Mouse (Mus musculus) 3134 (cell line): ENCODE measurements around the gene Gtf2ird2.

Experiments
- DNase-seq: peaks from one replicate; pipeline ENCODE4 v3.0.0-alpha.2; 2011; ENCODE audit warnings: low spot score; ENCODE audit not compliant: insufficient read length; ENCODE audit errors: extremely low read depth

Gtf2ird2 gene

GRCm38 (mm10) chr5:134183880-134184808 is at the start of gene Gtf2ird2:
Gene Gtf2ird2 (plus strand): TSS chr5:134184019.
- DNase-seq, result peak; percentile 99

GRCm38 (mm10) chr5:134136022-134136421 is 47.8 kb upstream of the Gtf2ird2 start:
- no peak for DNase-seq

DNA sequence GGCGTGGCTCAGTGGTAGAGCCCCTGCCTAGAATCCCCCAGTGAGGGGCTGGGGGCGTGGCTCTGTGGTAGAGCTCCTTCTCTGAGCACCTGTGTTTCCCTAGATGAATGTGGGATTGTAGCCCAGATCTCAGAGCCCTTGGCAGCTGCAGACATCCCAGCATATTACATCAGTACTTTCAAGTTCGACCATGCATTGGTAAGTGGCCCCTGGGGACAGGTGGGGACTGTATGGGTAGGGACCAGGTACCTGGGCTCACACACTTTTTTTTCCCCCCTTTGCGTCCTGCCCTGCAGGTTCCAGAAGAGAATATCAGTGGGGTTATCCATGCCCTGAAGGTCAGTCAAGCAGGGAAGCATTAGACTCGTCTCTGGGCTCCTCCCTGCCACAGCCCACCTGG is 45.9 kb upstream of the Gtf2ird2 start:
- no peak for DNase-seq

DNA sequence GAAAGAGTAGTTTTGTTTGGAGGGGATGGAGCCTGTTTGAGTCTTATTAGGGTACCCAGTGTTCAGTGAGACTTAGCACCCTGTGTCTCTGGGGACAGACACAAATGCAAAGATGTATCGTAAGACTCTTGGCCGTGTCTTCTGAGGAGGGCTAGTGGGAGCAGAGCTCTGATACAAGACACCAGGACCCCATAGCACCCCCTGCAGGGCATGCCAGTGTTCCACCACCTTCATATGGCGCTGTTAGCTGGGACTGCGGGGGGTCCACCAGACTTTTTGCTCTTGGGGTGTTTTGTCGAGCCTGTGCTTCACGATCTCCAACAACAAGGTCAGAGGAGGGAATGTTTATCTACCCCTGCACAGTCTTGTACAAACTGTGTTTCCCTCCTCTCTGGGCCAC is 44.4 kb upstream of the Gtf2ird2 start:
- no peak for DNase-seq

GRCm38 (mm10) chr5:134141236-134141635 is 42.6 kb upstream of the Gtf2ird2 start:
- DNase-seq, result no peak

- DNase-seq, result no peak
These were observed 41.4 kb upstream of the Gtf2ird2 start for GRCm38 (mm10) chr5:134142381-134142780.

GRCm38 (mm10) chr5:134144986-134145385 is 38.8 kb upstream of the Gtf2ird2 start:
- no peak for DNase-seq

DNA sequence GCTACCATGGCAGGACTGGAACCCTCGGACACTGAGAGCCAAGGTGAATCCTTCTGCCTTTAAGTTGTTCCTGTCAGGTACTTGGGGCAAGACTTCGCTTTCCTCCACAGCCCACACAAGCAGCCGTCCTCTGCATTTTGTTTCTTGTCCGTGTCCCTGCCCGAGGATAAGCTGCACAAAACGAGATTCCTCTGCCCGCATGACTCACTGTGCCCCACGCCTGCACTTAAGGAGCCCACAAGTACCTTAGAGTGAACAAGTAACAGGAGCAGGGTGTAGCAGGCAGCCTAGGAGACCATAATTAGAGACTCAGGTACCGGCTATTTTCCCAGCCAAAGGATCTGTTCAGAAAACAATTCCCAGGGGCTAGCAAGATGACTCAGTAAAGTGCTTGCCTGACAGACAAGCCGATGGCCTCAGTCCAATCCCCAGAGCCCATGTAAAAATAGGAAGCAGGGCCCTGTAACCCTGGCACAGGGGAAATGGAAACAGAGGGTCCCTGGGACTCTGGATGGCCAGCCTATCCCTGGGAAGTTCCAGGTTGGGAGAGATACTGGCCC is 36.5 kb upstream of the Gtf2ird2 start:
- no peak for DNase-seq

DNA sequence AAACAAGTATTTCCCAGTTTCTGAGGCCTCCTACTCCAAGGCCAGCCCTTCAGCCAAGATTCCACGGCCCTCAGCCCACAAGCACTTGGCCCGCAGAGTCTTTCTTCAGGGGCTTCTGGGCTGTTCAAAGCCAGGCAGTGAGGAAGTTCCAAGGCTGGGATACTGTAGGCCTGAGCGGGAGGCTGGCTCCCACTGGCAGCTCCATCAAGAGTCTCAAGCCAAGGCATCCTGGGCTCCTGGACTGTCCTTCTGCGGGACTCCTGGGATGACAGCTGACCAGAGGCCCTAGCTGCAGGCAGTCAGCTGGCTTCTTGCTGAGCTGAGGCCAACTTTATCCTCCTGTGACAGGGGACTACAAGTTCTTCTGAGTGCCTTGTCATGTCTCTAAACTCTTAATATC is 35.7 kb upstream of the Gtf2ird2 start:
- no peak for DNase-seq

GRCm38 (mm10) chr5:134151895-134152294 is 31.9 kb upstream of the Gtf2ird2 start:
- no peak for DNase-seq

GRCm38 (mm10) chr5:134155916-134156466 is 27.8 kb upstream of the Gtf2ird2 start:
- no peak for DNase-seq

DNA sequence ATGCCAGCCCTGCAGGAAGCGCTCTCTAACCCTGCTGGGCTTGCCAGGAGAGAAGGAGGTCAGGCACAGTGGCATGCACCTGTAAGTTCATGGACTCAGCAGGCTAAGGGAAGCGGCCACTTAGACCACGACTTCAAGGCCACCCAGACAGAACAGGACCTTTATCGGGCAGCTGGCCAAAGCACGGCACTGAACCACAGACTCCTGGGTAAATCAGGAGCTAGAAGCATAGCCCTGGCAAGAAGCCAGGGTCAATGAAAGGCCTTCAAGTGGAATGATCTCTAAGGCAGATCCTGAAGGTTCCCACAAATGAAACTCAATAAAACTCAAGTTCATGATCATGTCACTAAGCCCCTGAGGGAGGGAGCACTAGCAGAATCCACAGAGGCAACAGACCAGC is 19.1 kb upstream of the Gtf2ird2 start:
- DNase-seq, result no peak

DNA sequence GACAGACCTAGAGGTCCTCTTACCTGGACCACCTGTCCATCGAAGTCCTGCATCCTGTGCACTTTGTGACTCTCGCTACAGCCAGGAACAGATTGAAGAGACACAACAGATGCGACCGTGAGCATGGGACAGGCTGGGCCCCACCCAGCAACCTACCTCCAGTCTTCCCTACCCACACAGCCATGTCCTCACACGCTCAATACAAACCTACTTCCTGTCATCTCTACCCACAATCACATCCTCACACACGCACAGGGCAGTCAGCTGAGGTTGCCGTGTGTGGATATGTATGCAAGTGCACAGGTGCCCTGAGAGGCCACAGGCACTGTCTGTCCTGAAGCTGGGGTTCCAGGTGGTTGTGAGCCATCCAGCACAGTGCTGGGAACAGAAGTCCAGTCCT is 17.2 kb upstream of the Gtf2ird2 start:
- DNase-seq, result no peak

DNA sequence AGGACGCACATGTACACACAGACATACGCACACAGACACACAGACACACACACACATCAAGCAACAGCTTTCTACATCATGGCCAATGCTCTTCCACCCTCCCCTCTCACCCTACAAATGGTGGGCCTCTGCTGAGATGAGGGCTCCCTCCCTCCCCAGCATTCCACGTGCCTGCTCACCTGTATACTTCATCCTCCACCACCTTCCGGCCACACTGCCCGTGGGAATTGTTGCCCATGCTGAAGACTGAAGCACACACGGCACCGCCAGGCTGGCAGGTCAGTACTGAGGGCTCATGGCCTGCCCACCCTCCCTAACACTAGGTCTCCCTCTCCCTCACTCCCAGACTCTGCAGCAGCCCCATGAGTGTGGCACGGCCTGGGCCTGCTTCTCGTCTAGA is 15.8 kb upstream of the Gtf2ird2 start:
- no peak for DNase-seq

DNA sequence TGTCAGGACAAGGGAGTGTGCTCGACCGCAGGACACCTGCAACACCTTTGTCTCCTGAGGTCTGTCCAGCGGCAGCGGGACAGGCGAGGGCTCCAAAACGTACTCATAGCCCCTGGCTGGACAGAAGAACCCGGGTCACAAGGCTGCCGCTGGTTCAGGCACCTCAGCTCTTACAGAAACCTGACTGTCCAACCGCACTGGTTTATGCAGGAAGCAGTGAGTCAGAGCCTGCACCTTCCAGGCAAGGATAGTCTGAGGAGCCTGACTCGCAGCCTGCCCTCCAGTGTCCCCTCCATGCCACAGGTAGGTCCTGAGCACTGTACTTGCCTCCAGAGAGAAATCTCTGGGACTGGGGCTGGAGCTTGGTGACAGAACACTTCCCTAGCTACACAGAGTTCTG is 14.6 kb upstream of the Gtf2ird2 start:
- no peak for DNase-seq

GRCm38 (mm10) chr5:134170167-134170566 is 13.7 kb upstream of the Gtf2ird2 start:
- DNase-seq, result no peak

- no peak for DNase-seq
These were observed 10.6 kb upstream of the Gtf2ird2 start for GRCm38 (mm10) chr5:134173206-134173605.

DNA sequence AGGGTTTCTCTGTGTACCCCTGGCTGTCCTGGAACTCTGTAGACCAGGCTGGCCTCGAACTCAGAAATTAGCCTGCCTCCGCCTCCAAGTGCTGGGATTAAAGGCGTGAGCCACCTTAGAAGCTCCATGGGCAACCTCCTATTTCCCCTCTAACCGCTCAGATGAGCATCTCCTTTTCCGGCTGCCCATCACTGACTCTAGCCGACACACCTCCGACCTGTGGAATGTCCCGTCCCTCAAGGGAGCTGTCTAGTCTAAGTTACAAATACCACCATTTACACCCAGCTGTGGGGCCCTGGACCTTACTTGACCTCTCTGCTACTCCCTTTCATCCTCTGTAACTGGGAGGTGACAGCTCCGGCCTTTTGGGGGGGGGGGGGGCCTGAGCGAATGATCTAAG is 8.1 kb upstream of the Gtf2ird2 start:
- DNase-seq, result no peak

- peak; percentile 83 for DNase-seq
These were observed 7.5 kb upstream of the Gtf2ird2 start, which contains the start of gene Rcc1l for GRCm38 (mm10) chr5:134176169-134176881. Gene Rcc1l (minus strand): TSS chr5:134176774.

DNA sequence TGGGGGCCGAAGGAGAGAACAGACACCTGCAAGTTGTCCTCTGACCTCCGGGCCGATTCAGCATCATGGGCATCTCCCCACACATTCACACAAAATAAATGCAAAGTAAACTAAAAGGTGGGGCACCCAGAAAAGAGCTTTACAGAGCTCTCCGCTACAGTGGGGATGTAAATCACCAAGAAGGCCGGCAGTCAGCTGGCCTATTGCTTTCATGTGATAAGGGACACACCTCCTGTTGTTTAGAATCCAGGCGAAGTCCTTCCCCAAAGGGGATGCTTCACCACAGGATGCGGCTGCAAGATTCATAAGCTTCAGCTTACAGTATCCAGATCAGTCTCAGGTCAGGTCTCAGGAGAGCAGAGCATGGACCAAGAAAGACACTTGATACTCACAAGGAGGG is 5.3 kb upstream of the Gtf2ird2 start:
- no peak for DNase-seq

- peak; percentile 42 for DNase-seq
These were observed 3.9 kb upstream of the Gtf2ird2 start for GRCm38 (mm10) chr5:134179871-134180270.
